Mouse (Mus musculus): ENCODE results near the gene Tifab.
"Not testable (repeated sequence)": the region's sequence is repeated elsewhere in the genome, so short reads cannot be mapped to it uniquely, and the experiment has no call there.

Gene Tifab

DNA sequence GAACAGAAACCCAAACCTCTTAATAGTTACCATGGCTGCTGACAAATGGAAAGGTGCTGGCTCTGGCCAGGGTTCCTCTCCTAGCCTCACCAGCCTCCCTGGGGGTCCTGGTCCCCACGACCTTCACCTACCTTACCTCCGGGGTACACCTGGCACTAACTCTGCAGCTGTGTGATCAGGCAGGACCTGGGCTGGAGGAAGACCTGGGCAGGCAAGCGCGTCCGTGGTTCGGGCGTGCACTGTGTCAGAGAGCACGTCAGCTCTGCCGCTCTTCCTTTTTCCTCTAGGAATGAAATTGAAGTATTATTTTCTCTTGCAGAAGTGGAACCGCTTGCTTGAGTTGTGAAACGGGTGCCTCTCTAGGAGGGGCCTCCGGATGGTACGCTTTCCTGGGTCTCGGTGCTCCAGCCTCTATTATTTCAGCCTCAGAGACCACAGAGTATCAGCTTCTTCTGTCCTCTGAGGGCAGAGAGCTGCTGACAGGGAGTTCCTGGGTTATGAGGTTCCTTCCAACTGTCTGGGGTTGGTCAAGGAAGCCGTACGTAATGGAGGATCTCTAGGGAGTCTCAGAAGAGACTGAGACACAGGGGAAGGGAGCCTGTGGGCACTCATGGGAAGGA lies at the start of gene Tifab:
Tifab (minus strand) TSS at position 470 of the 620 bp plus-strand sequence.
- no peak for DNase-seq (ENCODE audit: low read depth, low spot score)

DNA sequence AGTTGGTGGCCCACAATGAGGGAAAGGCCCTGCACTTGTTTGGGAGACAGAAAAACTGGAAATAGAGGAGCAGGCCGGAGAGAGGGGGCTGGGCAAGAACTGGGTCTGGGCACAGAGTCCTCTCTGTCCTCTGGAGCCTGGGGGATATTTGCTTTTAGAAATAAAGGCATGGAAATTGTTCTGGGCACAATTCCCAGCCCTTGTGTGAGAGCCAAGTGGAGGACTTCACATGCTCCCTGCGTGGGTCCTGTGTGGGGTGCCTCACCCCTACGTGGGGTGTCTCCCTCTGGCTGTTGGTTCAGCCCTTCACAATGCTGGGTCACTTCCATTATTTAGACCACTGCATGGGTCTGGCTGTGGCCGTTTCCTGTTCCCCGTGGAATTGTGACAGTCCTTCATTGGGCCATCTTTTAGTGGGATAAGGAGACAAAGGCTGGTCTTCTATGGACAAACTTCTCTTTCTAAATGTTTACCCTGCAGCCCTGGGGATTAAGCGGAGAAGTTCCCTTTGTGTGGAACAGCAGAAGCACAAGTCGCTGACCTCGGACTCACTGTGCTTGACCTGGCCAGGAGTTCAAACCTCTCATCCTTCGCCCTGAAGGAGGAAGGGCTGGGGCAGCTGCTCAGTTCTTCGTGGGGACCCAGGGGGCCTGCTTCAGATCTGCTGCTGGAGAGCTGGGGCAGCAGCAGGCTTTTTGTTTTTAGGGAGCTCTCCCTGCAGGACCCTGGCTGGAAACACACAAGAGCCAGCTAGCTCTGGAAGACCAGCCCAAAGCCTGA lies 47.7 kb upstream of the Tifab start:
- DNase-seq (ENCODE audit: low read depth, low spot score), result no peak

DNA sequence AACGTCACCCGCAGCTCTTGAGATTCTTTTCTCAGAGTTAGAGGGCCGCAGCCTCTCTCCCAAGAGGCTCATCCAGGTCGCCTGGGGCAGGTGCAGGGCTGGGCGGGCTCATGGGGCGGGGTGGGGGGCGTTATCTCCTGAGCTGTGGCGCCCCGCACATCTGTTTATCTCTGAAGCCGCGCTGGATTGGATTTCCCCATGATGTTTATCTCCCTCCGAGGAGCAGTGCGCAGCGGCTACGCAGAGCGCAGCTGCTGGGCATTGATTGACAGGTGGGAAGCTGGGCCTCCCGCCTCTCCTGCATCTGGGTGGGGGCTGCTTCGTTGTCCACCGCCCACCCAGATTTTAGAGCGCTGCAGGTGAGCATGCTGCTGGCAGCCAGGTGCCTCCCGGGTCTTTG lies 44.9 kb upstream of the Tifab start:
- peak; percentile 30 for DNase-seq (ENCODE audit: low read depth, low spot score)

DNA sequence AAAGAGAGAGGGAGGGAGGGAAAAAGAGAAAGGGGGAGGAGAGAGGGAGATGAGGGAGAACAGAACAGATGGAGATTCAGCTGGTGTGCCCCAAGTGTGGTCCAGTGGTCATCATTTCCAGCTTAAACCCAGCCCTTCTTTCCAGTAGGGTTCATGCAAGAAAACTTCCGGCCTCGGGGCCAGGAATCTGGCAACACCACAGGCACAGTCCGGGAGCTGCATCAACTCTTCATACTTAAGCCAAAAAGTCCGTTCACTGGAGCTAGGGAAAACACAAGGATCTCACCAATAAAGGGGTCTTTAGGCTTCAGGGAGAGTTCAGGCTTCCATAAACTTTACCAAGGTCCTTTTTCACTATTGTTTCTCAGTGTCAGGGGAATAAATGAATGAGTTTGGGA lies 44.2 kb upstream of the Tifab start:
- DNase-seq (ENCODE audit: low read depth, low spot score), result no peak

DNA sequence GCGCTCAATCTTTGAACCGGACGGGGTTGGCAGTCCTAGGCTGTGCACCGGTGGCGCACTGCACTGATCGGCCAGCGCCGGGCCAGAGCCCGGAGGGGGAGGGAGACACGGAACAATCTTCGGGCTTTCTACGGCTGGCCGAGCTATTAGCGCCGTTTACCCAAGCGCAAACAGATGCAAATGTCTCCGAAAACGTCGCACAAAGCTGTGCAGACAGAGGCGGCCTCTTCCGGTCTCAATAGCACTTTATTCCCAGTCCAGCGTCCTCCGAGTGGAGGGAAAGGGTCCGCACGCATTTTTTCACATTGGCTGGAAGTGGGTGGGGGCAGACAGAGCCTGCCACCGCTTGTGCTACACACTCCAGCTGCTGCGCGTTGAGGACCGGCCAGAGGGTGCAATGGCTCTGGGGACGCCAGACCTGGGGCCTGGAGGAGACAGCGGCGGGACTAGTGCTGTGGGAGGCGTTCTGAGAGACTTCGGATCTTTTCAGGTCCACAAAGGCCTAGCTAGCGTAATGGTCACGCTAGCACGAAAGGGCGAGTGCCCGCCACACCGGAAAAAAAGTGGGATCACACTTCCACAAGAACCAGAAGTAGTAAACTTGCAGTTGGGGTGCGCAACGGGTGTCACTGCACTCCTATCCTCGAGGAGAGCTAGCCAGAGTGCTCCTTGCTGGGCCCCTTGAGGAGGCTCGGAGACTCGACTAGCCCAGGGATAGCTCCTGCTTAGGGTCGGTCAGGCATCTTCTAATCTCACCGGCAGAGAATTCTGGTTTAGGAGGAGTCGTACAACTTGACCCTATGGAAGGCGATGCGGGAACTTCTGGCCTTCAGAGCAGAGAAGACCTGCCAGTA lies 43.5 kb upstream of the Tifab start:
- DNase-seq (ENCODE audit: low read depth, low spot score), result peak; percentile 56

DNA sequence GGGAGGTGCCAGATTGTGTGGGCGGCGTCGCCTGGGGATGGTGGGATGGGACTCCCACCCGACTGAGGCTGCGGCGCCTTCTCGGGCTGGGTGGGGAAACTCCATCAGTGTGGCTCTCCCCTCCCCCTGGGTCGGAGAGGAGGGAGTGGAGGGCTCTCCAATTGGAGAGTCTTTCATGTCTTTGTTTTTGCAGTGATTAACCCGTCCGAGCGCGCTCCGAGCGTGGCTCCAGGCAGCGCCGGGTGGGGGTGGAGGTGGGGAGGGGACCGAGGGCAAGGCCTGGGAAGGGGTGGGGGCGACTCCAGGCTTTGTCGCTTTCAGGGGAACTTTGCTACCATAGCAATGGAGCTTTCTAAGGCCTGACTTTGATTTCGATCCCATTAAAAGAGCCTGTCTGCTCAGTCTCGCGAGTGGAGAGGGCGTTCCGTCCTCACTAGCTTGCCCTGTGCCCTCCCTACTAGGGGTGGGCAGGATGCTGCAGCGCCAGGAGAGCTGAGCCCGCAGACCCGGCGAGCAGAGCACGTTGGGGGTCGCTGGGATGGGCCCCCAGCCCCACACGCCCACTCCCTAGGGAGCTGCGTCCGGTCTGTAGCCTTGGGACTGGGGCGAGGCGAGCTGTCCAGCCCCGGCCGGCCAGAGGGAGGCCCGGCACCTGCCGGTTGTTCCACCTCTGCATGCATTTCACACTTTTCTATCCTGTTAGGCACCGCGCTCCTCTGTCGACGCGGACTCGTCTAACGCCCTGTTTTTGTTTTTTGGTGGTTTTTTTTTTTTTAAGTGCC lies 42.6 kb upstream of the Tifab start:
- DNase-seq (ENCODE audit: low read depth, low spot score), result peak; percentile 75

DNA sequence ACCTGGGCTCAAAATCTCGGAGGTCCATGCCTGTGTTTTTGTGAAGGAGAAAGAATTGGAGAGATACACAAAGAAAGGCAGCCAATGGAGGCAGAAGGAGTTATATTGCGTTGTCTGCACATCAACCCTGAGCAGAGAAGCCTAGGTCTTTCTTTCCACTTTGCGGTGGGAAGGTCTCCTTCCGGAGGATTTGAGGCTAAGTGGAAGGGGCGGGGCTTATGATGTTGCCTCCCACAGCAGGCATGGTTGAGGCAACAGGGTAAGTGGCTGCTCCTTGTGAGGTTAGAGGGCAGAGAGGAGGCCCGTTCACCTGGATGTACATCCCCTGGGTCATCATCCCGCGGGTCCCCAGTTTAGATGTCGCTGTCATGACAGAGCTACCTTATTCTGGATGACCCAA lies 40.6 kb upstream of the Tifab start:
- no peak for DNase-seq (ENCODE audit: low read depth, low spot score)

DNA sequence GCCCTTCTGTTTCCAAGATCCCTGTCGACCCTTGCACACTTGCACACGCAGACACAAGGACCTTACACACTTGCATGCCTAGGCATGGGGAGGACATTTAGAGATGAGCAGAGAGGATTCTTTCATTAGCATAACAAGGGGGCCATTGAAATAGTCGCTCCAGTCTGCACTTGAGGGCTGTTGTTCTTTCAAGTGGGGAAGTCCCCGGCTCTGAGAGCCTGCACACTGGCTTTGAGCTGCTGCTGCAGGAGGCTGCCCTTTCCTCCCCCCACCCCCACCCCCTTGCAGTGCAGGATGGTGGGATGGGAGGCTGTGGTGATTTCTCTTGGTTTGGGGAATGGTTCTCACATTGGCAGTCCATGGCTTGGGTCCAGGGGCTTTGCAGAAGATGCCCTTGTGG lies 37.4 kb upstream of the Tifab start:
- DNase-seq (ENCODE audit: low read depth, low spot score), result peak; percentile 25

DNA sequence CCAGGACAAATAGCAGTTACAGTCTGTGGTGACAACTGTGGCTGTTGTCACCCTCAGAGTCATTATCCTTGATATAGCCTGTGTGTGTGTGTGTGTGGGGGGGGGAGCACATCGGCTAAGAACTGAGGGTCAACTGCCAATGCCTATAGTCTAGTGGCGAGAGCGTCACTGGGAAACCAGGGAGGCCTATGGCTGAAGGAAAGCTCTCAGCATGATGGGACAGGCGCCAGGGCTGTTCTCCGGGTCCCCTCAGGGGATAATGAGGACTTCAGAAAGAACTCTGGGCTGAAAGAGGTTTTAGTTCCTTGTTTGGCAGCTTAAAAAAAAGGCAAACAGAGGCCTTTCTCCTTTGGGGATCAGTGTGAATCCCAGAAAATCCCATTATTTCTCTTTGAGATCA lies 35.9 kb upstream of the Tifab start:
- DNase-seq (ENCODE audit: low read depth, low spot score), result no peak

DNA sequence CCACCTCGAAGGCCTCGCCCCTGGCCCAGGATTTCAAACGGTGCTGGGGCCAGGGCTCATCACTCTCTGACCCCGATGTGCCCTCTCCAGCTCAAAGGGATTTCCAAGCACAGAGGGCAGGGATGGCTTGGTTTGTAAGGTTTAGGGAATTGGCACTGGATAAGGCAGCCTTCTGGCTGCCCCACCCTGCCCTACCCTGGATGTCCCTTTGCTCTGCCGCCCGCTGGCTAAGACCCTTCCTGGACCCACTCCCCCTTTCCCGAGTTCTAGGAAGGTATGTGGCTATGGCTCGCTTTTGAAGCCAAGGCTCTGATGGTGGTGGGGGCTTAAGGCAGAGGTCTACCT lies 30.4 kb upstream of the Tifab start:
- no peak for DNase-seq (ENCODE audit: low read depth, low spot score)

DNA sequence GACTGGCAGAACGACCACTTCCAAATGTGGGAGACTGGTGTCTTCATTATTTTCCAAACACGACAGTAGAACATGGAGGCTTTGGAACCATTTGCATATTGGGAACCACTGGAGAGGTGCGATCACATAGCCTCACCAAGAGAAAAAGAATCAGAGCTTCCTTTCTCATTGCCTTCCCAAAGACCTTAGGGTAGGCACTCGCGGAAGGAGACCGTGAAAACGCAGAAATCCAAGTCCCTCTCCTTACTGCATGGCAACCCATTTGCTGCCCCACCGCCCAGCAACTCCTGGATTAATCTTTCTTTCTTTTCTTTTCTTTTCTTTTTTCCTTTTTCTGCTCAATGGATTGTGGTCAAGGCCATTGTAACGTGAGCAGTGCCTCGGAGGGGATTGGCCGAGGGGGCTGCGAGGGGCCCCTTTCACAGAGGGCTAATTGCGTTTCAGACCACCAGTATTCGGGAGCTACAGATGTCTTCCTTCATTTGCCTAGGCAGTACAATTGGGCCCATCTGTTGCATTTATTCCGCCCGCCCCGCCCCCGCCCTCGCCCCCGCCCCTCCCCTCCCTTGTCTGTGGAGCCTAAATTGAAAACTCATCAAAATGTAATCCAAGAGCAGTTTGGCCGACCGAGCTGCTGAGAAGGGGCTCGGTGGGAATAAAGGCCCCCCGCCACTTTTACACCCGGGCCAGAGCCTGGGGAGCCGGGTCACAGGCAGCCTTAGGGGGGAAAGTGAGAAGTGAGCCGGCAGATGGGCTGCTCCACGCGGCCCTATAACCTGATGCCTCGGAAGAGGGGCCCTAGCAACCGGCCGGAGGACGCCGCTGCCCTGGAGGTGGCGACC lies 29.8 kb upstream of the Tifab start:
- DNase-seq (ENCODE audit: low read depth, low spot score), result peak; percentile 64

DNA sequence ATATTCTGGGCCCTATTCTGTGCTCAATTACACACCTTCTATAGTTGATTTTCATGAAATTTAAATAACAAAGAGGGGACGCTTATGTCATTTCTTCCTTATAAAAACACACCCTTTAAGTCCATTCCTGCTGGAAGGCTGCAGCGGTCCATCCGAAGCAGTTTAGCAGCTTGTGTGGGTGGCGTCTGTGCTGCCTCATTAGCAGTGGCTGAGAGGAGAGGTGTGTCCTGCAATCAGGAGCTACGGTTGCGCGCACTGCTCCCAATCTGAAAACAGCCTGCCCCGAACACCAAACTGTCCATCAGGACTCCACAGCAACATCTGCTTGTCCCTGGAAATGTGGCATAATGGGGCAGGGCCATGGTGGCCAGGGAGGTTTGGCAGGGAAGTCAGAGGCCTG lies 20.8 kb upstream of the Tifab start:
- no peak for DNase-seq (ENCODE audit: low read depth, low spot score)

DNA sequence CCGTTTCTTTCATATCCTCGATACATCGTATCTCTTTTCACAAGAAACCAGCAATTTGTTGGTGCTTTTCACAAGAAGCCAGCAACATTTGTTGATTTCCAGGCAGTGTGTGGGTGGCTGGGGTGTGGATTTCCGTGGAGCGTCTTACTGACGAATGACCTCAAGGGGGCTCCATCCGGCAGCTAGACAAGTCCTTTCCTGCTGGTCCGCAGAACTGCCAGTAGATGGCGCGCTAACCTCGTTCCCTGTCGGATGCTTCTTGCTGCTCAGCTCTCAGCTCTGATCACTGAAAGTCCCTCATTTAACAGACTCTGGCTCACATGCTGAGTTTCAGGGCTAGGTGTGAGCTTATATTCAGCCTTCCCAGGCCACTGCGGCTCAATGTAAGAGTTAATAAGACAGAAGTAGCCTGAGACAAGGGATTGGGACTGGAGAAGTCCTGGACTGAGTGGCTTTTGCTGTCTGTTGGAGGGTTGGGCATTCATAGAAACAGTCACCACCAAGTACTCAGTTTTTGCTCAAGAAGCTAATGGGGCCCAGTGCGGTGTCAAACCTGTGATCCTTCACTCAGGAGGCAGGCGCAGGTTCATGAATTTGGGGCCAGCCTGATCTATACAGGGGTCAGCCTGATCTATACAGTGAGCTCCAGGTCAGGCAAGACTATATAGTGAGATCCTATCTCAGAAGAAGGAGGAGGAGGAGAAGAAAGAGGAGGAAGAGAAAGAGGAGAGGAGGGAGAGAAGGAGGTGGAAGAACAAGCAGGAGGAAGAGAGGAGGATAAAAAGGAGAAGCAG lies 19.0 kb upstream of the Tifab start:
- peak; percentile 98 for DNase-seq (ENCODE audit: low read depth, low spot score)

DNA sequence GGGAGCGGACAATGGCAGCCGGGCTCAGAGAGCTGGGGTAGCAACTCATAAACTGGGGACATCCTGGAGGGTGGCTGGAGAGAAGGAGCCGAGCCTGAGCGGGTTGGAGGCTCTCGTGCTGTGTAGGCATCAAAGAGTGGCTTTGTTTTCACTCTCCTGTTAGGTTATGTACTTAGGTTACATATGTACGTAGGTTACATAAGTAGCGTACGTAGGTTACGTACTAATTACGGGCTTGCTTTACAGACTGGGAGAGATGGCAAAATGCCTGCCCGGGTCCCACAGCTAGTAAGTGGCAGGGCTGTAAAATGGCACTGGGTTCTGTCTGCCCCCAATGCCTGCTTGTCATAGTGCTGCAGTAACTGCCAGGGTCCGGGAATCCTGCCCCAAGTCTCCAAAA lies 18.3 kb upstream of the Tifab start:
- no peak for DNase-seq (ENCODE audit: low read depth, low spot score)

DNA sequence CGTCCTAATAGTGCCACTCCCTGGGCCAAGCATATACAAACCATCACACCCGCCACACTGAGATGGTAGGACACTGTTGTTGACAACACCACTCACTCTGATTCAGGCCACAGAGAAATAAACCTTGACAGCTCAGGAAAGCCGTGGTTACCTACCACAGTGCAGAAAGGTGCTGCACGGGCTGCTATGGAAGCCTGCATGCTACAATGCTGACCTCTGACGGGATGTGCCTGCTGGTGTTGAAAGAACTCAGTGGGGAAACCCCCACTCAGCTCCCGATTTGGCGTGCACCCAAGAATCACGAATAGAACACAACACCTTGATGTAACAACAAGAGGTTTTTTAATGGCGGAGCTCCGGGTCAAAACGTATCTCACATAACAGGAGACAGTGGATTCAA lies 17.1 kb upstream of the Tifab start:
- DNase-seq (ENCODE audit: low read depth, low spot score), result not testable (repeated sequence)

DNA sequence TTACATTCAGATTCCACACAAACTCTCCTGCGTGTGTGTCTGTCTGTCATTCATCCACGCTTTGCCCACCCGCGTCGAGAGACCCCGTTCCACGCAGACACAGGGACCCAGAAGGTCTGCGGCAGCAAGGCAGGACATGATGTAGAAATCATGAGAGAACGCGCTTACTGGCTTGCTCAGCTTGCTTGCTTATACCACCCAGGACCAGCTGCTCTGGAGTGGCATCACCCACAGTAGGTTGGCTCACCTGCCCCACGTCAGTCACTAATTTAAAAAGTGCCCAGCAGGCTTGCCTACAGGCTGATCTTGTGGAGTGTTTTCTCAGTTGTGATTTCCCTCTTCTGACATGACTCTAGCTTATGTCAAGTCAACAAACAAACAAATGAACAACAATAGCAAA lies 15.5 kb upstream of the Tifab start:
- DNase-seq (ENCODE audit: low read depth, low spot score), result not testable (repeated sequence)

DNA sequence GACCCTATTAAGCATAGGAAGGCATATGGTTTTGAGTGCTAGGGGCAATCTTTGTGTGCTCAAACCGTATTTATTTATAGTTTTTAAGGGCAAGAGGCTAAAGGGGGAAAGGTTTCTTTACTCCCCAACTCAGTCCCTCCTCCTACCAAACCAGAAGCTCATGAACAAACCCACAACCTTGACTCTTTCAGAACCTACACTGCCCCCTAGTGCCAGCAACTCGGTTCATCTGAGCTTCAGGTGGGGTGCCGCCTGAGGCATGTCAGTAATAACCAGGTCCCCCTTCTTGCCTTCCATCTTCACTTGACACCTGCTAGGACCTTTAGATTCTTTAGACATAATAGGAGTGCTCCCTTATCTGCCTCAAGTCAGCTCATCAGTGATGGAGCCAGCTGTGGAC lies 12.5 kb upstream of the Tifab start:
- DNase-seq (ENCODE audit: low read depth, low spot score), result no peak

DNA sequence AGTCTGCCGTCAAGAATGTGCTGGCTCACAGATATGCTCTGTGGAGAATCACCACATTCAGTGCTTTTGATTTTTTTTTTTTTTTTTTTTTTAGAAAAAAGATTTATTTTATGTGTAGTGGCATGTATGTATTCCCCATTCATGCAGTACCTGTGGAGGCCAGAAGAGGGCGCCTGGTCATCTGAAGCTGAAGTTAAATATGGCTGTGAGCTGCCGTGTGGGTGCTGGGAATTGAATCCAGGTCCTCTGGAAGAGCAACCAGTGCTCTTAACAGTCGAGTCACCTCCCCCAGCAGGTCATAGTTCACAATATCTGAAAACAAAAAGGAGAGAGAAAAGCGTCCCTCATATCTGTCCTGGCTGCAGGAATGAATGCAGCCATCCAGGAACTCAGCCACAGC lies 11.0 kb upstream of the Tifab start:
- no peak for DNase-seq (ENCODE audit: low read depth, low spot score)

DNA sequence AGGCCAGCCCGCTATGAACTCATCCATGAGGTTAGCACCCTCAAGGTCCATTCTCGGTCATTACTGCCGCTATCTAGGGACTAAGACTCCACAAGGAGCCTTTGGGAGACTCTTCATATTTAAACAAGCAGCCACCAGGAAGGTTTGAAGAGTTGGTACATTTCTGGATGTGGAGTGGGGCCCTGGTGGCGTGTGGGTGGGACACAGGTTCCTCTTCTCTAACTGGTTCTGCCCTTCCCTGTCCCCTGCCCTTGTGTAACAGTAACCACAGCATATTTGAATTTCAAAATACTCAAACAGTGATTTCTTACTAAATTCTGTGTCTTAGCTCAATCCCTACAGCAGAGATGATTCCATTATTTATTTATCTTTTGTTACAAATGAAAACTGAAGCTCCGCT lies 5.0 kb upstream of the Tifab start:
- DNase-seq (ENCODE audit: low read depth, low spot score), result no peak

DNA sequence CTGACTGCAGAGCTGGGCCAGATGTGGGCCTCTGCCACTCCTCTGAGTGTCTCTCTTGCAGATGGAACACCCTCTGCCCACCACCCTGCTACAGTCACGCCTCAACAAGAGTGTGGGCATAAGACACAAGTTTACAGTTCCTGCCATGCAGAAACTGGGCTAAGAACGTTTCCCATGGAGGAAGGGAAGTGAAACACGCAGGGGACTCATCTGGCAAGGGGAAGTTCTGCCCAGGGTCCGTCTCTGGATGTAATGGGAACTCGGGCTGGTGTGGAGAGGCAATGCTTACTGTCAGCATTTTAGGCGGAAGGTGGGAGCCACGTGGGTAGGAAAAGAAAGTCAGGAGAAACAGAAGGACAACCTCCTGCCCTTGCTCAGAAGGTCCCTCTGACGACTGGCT lies 2.7 kb upstream of the Tifab start:
- no peak for DNase-seq (ENCODE audit: low read depth, low spot score)
